Mouse (Mus musculus): ENCODE data around the gene Rtbdn. TPM values are rescaled to one million over a fixed set of nuclear protein-coding genes. Genes with fewer than 3 reads are reported as not detected.
A peak's percentile ranks its signal among the peaks of the same experiment; 100 is the strongest.

The Rtbdn gene
- polyA plus RNA-seq, 1 experiment from 2014 or later = 0.52 TPM

DNA sequence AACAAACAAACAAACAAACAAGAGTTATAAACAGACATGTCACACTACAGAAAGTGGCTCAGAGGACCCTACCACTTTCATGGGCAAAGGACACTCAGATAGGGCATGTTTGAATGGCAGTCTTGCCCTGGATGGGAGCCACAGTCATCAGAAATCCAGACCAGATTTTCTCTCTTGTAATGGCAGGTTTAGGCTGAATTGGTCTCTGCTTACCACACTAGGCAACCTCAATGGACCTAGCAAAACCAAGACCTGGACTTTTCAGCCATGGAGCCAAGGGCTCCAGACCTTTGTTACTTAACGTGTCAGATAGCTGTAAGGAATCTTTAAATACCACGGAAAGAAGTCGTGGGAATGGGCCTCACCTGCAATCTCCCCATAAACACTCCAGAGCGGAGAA, 3.1 kb upstream of the Rtbdn start:
- WGBS = 18% methylated on average over 4 of the region's 4 CpGs
- H3K4me1 ChIP-seq = peaks cover 16% of the 10 kb centered on the region
- no peak overlapping the region for H3K9ac ChIP-seq
- H3K27ac ChIP-seq = no peak overlapping the region
- H3K27me3 ChIP-seq = peaks cover 71% of the 10 kb centered on the region
- no peaks in the 10 kb centered on the region for H3K36me3 ChIP-seq
- H3K9me3 ChIP-seq = no peaks in the 10 kb centered on the region
- ATAC-seq (ENCODE audit: insufficient number of reproducible peaks, insufficient read depth, low FRiP score, low TSS enrichment) = no peak
- no peak overlapping the region for H3K4me3 ChIP-seq
- no peak overlapping the region for H3K4me2 ChIP-seq (replicated peaks)

DNA sequence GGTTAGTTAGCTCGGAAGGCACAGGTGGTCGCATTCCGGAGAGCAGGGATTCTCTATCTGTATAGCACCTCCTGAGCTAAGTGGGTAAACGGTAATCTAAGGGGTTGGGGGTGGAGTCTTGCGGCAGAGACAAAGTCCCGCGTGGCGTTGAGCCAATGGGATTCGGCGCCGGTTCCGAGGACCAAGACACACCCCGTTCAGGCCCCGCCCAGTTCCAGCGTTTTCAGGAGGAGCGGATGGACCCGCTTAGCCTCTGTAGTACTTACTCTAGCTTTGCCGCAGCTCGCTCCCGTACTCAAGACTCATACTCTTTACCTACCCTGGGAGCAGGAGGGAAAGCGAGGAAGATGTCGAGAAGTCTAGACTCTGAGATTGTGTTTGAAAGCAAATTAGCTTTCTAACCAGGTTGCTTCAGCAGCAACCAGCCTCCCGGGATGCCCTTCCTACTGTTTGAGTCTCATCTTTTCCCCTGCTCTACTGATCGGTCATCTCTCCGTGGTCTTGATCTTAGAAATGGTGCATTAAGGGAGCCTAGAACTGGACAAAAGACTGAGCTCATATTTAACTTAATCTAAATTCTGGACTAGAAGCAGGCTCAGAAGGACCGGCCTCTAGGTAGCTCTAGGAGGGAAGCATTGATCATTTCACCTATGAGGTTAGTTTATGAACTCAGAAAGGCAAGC, 2.2 kb upstream of the Rtbdn start:
- ATAC-seq (ENCODE audit: insufficient number of reproducible peaks, insufficient read depth, low FRiP score, low TSS enrichment) = no peak

DNA sequence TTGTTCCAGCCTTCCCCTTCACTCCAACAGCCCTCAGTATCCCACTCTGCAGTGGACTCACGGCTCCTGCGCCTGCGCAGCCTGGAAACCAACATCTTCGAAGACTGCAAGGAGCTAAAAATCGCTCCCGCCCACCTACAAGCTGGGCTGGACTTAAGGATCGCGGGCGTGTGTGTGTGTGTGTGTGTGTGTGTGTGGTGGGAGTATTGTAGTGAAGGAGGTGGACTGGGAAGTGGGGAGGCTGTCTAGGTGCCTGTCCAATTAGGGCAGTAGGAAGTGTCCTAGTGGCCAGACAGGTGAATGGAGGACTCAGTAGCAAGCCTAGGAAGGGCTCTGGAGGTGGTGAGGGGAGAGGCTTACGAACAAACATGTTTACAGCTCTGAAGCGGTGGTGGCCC, 1.6 kb upstream of the Rtbdn start:
- ATAC-seq (ENCODE audit: insufficient number of reproducible peaks, insufficient read depth, low FRiP score, low TSS enrichment) = no peak
- Histone ChIP-seq H3K9me3 (no peaks in the 10 kb centered on the region), H3K9ac (no peak overlapping the region), H3K4me1 (peaks cover 16% of the 10 kb centered on the region), H3K36me3 (no peaks in the 10 kb centered on the region), H3K4me3 (peak overlapping the region; percentile 46), H3K27me3 (peaks cover 79% of the 10 kb centered on the region), H3K4me2 (replicated peaks) (peak overlapping the region; percentile 86), H3K27ac (no peak overlapping the region)
- WGBS = 2% methylated on average over 11 of the region's 11 CpGs

More for the DNA sequence above, 2.2 kb upstream of the Rtbdn start:
- H3K4me2 ChIP-seq (replicated peaks) = peak overlapping the region; percentile 15; the same call in 1 of the 2 replicates
- H3K9ac ChIP-seq = no peak overlapping the region
- no peaks in the 10 kb centered on the region for H3K9me3 ChIP-seq
- peaks cover 16% of the 10 kb centered on the region for H3K4me1 ChIP-seq
- peak overlapping the region; percentile 13; the same call in 1 of the 2 replicates for H3K4me3 ChIP-seq
- no peak overlapping the region for H3K27ac ChIP-seq
- 3% methylated on average over 26 of the region's 26 CpGs for WGBS
- no peaks in the 10 kb centered on the region for H3K36me3 ChIP-seq
- peaks cover 74% of the 10 kb centered on the region for H3K27me3 ChIP-seq

DNA sequence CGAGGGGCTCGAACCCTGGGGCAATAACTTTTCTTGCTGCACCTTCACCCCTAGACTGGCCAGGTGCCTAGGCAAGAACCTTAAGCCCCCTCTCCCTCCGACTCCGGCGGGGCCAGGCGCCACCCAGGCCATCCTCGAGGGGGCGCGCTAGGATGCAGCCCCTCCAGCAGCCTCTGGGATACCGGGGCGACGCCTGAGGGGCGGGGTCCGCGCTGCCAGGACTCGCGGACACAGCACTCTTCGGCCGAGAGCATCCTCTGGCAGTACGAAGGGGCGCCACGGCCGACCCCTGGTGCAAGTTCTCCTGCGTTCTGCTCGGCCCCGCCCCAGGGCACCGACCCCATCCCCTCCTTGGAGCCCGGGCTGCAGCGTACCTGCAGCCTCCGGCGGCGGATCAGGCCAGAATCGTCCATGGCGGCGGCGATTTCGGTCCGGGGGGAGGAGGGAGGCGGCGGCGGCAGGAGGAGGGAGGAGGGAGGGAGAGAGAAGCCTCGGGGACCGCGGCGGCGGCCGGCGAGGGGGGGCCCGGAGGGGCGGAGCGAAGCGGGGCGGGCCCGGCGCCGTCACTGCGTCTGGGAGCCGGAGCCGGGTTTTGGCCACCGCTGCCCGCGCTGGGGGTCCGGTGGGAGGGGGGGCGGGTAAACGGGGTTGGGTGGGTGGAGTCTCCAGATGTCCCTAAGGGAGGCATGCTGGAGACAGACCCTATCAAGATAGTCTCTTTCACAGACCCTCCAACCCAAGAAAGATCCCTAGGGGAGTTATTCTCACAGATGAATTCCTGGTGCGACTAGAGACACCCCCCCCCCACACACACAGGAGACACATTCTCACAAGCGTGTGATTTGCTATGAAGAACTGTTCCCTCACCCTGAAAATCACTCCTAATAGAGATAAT, 911 bp upstream of the Rtbdn start:
- Histone ChIP-seq H3K27me3 (peaks cover 79% of the 10 kb centered on the region), H3K4me1 (peaks cover 16% of the 10 kb centered on the region), H3K9ac (peak overlapping the region; percentile 48), H3K4me3 (peak overlapping the region; percentile 46), H3K27ac (no peak overlapping the region), H3K9me3 (no peaks in the 10 kb centered on the region), H3K4me2 (replicated peaks) (peak overlapping the region; percentile 86), H3K36me3 (no peaks in the 10 kb centered on the region)
- WGBS = 2% methylated on average over 51 of the region's 67 CpGs
- 0 out of 2 replicates have a peak, but pooled peaks have one; percentile 25 for ATAC-seq (ENCODE audit: insufficient number of reproducible peaks, insufficient read depth, low FRiP score, low TSS enrichment)

GRCm38 (mm10) chr8:84947241-84947545, 402 bp downstream of the Rtbdn start:
- no peaks in the 10 kb centered on the region for H3K36me3 ChIP-seq
- no peaks in the 10 kb centered on the region for H3K9me3 ChIP-seq
- H3K4me1 ChIP-seq = peaks cover 16% of the 10 kb centered on the region
- peaks cover 86% of the 10 kb centered on the region for H3K27me3 ChIP-seq
- no peak overlapping the region for H3K27ac ChIP-seq
- H3K4me3 ChIP-seq = no peak overlapping the region
- 17% methylated on average over 9 of the region's 9 CpGs for WGBS
- 0 out of 2 replicates have a peak, but pooled peaks have one; percentile 2 for ATAC-seq (ENCODE audit: insufficient number of reproducible peaks, insufficient read depth, low FRiP score, low TSS enrichment)
- no peak overlapping the region for H3K4me2 ChIP-seq (replicated peaks)
- no peak overlapping the region for H3K9ac ChIP-seq

DNA sequence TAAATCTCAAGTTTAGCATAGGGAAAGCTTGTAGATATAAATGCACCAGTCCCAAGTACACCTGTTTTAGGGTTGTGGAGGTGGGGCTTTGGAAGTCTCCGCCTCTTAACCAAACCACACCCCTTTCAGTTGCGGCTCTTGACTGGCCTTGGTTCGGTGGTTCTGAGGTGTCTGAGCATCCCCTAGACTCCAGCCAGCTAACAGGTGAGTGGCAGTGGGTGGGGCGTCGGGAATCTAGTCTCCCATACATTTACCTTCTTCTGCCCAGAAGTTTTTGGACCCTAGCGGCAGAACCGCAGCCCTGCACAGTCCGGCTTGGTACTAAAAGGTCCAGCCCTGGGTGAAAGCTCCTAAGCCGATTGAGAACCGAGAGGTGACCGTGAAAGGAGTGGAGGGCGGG, 3.0 kb downstream of the Rtbdn start:
- H3K9ac ChIP-seq = no peak overlapping the region
- no peak for ATAC-seq (ENCODE audit: insufficient number of reproducible peaks, insufficient read depth, low FRiP score, low TSS enrichment)
- H3K4me3 ChIP-seq = no peak overlapping the region
- H3K4me1 ChIP-seq = peaks cover 10% of the 10 kb centered on the region
- no peak overlapping the region for H3K27ac ChIP-seq
- H3K27me3 ChIP-seq = peaks cover 82% of the 10 kb centered on the region
- 21% methylated on average over 12 of the region's 12 CpGs for WGBS
- H3K9me3 ChIP-seq = no peaks in the 10 kb centered on the region
- H3K36me3 ChIP-seq = no peaks in the 10 kb centered on the region
- no peak overlapping the region for H3K4me2 ChIP-seq (replicated peaks)

GRCm38 (mm10) chr8:84952612-84953255, 5.9 kb downstream of the Rtbdn start:
- WGBS = 6% methylated on average over 18 of the region's 18 CpGs
- Histone ChIP-seq H3K4me3 (no peak overlapping the region), H3K9me3 (no peaks in the 10 kb centered on the region), H3K4me1 (no peaks in the 10 kb centered on the region), H3K27me3 (peaks cover 55% of the 10 kb centered on the region), H3K4me2 (replicated peaks) (no peak overlapping the region), H3K36me3 (peaks cover 11% of the 10 kb centered on the region; the same call in 1 of the 2 replicates), H3K27ac (no peak overlapping the region), H3K9ac (no peak overlapping the region)
- no peak for ATAC-seq (ENCODE audit: insufficient number of reproducible peaks, insufficient read depth, low FRiP score, low TSS enrichment)

GRCm38 (mm10) chr8:84956768-84957167, 10.0 kb downstream of the Rtbdn start:
- Histone ChIP-seq H3K9ac (no peak overlapping the region), H3K4me1 (no peaks in the 10 kb centered on the region), H3K27ac (no peak overlapping the region), H3K9me3 (no peaks in the 10 kb centered on the region), H3K4me2 (replicated peaks) (no peak overlapping the region), H3K4me3 (no peak overlapping the region), H3K36me3 (peaks cover 37% of the 10 kb centered on the region), H3K27me3 (peaks cover 20% of the 10 kb centered on the region)
- WGBS = 50% methylated on average over 2 of the region's 2 CpGs
- ATAC-seq (ENCODE audit: insufficient number of reproducible peaks, insufficient read depth, low FRiP score, low TSS enrichment) = no peak

DNA sequence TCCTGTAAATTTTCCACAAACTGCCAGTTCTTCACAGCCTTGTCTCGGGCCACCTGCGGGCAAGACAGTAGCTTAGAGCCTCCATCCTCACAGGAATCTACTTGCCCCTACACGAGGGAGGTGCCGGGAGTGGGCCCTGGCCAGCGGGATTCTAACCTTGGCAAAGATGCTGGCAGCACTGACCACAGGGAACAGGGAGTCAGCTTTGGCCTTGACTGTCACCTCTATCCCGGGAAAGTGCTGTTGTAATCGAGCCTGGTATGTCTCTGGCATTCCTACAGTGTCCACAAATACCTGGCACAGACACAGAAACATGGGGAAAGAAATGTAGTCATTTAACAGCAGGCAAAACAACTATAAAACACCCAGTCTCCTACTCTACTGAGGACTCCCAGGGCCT, 13.0 kb downstream of the Rtbdn start:
- Histone ChIP-seq H3K4me3 (no peak overlapping the region), H3K27ac (no peak overlapping the region), H3K9ac (no peak overlapping the region), H3K36me3 (peaks cover 44% of the 10 kb centered on the region), H3K27me3 (no peaks in the 10 kb centered on the region), H3K4me1 (peaks cover under 1% of the 10 kb centered on the region), H3K4me2 (replicated peaks) (no peak overlapping the region), H3K9me3 (no peaks in the 10 kb centered on the region)
- no peak for ATAC-seq (ENCODE audit: insufficient number of reproducible peaks, insufficient read depth, low FRiP score, low TSS enrichment)
- WGBS = 93% methylated on average over 7 of the region's 7 CpGs

GRCm38 (mm10) chr8:84963952-84964351, 17.2 kb downstream of the Rtbdn start:
- H3K4me2 ChIP-seq (replicated peaks) = no peak overlapping the region
- H3K9ac ChIP-seq = no peak overlapping the region
- 91% methylated on average over 4 of the region's 4 CpGs for WGBS

DNA sequence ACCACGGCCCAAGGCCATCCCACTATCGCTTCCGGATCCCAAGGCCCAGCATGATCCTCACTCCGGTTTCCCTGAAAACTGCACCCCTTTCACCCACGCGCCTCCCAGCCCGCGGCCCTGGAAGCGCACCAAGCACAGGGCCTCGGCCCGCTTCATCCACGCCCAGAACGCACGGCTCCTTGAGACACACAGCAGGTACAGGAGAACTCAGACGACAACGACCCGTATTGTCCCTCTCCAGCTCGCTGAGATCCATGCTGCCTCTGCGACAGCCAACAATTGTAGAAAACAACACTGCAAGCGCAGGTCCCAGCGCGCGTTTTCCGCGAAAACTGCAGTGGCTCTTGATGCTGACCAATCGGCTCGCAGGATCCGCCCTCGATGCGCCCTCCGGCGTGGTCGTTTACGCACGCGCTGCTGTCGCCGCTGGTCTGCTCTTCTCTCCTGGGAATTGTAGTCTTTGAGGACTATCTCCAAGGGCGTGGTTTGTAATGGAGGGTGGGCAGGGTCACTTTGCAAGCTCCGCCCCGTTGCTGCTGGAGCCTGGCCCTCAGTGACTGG, 19.0 kb downstream of the Rtbdn start:
- no peaks in the 10 kb centered on the region for H3K27me3 ChIP-seq
- peak; percentile 47 for ATAC-seq (ENCODE audit: insufficient number of reproducible peaks, insufficient read depth, low FRiP score, low TSS enrichment)
- under 1% methylated on average over 41 of the region's 41 CpGs for WGBS
- H3K4me1 ChIP-seq = peaks cover 26% of the 10 kb centered on the region
- H3K9ac ChIP-seq = peak overlapping the region; percentile 72
- peaks cover 20% of the 10 kb centered on the region for H3K36me3 ChIP-seq
- peak overlapping the region; percentile 80 for H3K4me2 ChIP-seq (replicated peaks)
- peak overlapping the region; percentile 65 for H3K4me3 ChIP-seq
- no peaks in the 10 kb centered on the region for H3K9me3 ChIP-seq
- H3K27ac ChIP-seq = peak overlapping the region; percentile 78

More at GRCm38 (mm10) chr8:84963952-84964351, 17.2 kb downstream of the Rtbdn start:
- H3K4me1 ChIP-seq = peaks cover 21% of the 10 kb centered on the region
- no peaks in the 10 kb centered on the region for H3K9me3 ChIP-seq
- ATAC-seq (ENCODE audit: insufficient number of reproducible peaks, insufficient read depth, low FRiP score, low TSS enrichment) = no peak
- H3K36me3 ChIP-seq = peaks cover 25% of the 10 kb centered on the region
- H3K4me3 ChIP-seq = no peak overlapping the region
- H3K27me3 ChIP-seq = no peaks in the 10 kb centered on the region
- no peak overlapping the region for H3K27ac ChIP-seq

Data from embryonic facial prominence, embryonic 12.5 days (tissue).